Mouse (Mus musculus) heart, postnatal 0 days (tissue): ENCODE measurements around the gene Tmem262. TPM values are rescaled to one million over a fixed set of nuclear protein-coding genes. Genes with fewer than 3 reads are reported as not detected.

Experiments
- ATAC-seq: fragments of 200-750 bp; cut with Nextera tagmentation; 2 replicates; pipeline ENCODE4 v1.8.0; 2017; ENCODE audit warnings: low read depth, moderate number of reproducible peaks, moderate library complexity; ENCODE audit not compliant: insufficient read depth
- DNase-seq: peaks from one replicate; pipeline ENCODE4 v3.0.0-alpha.2; 2016; ENCODE audit warnings: low spot score
- H3K27ac ChIP-seq: fragments of 300-500 bp; sonication (generic); 2 replicates; pipeline ENCODE4 v1.5.1; 2014; ENCODE audit warnings: low read depth, mild to moderate bottlenecking
- H3K27me3 ChIP-seq: fragments of 300-500 bp; sonication (generic); 2 replicates; pipeline ENCODE4 v1.6.1; 2014; ENCODE audit warnings: low read length, mixed read lengths; ENCODE audit not compliant: control insufficient read depth, insufficient read depth
- H3K36me3 ChIP-seq: fragments of 300-500 bp; sonication (generic); replicated peaks from 2 replicates; pipeline ENCODE4 v1.6.1; 2014; ENCODE audit warnings: low read length, mixed read lengths; ENCODE audit not compliant: control insufficient read depth, insufficient read depth
- H3K4me1 ChIP-seq: fragments of 300-500 bp; sonication (generic); 2 replicates; pipeline ENCODE4 v1.6.1; 2014; ENCODE audit warnings: antibody characterized with exemption; ENCODE audit not compliant: control insufficient read depth, insufficient read depth
- H3K4me2 ChIP-seq: fragments of 300-500 bp; sonication (generic); 2 replicates; pipeline ENCODE4 v1.6.1; 2014; ENCODE audit warnings: low read depth, mild to moderate bottlenecking, low read length, moderate library complexity
- H3K4me3 ChIP-seq: fragments of 300-500 bp; sonication (generic); 2 replicates; pipeline ENCODE4 v1.5.1; 2014; ENCODE audit warnings: low read depth, low read length
- H3K9ac ChIP-seq: fragments of 300-500 bp; sonication (generic); replicated peaks from 2 replicates; pipeline ENCODE4 v1.6.1; 2014; ENCODE audit warnings: low read depth, low read length, mixed read lengths
- H3K9me3 ChIP-seq: fragments of 300-500 bp; sonication (generic); replicated peaks from 2 replicates; pipeline ENCODE4 v1.6.1; 2016; ENCODE audit warnings: low read length; ENCODE audit not compliant: control insufficient read depth
- CTCF ChIP-seq: IDR thresholded peaks from 2 replicates; pipeline ENCODE4 v1.5.1; 2016; ENCODE audit warnings: antibody characterized with exemption, control low read depth, low read depth
- EP300 ChIP-seq: IDR thresholded peaks from 2 replicates; pipeline ENCODE4 v1.6.1; 2016; ENCODE audit warnings: antibody characterized with exemption, low read depth
- WGBS: fragments of 180-500 bp; shearing (Covaris S2); extraction: QIAGEN DNeasy Blood & Tissue Kit; methylation state at CpG from one replicate; pipeline ENCODE4 v1.1.7; 2014; 5-methylcytosine and 5-hydroxymethylcytosine counted together
- polyA plus RNA-seq: library from polyadenylated mRNA; unstranded; fragments of >200 nt; fragmentation: Nextera tagmentation; extraction: Ambion mirVana; gene quantifications from 2 replicates; pipeline ENCODE4 v1.2.1, GENCODE M21; 2015
- total RNA-seq: library from RNA; depleted of rRNA; stranded (reverse); fragments of >200 nt; gene quantifications from 2 replicates; pipeline ENCODE4 v1.2.3, GENCODE M21; 2014; ENCODE audit warnings: low replicate concordance

Gene Tmem262
- total and polyA plus RNA-seq, 2 experiments from 2014 or later, result not detected

DNA sequence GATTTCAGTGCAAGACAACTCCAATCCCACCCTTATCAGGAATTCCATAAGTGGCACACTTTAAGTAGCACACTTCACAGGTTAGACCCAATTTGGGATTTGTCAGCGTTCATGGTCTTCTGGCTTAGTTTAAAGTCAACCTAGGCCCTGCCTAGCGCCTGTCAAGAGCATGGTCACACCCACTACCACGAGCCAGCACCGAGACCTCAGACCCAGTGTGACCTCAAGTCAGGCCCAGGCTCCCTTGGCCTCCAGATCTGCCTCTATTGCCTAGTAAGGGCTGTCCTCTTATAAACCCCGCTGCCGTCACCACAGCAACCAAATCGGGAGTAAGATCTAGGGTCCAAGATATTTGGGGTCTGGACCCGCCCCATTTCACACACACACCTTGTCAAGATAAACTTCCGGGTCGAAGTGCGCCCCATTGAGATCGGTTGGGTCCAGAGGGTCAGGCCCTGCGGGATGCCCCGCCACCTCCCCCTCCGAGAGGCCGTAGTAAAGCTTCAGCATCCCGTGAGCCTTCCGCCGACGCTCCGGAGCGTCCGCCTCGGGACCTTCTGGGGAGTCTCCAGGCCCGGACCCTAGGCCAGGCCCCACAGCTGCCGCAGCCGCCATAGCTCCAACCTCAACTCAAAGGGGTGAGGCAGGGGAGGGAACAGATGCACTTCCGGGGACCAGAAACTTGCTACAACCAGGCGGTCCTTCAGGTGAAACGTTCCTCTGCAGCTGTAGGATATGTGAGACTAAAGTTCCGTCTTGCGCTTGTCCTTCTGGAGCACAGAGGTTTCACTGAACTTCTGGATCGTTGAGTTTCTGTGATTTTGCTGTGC lies 3.1 kb upstream of the Tmem262 start, which contains the start of gene Vps51:
Gene Vps51 (minus strand): TSS at position 668 of the 830 bp plus-strand sequence.
- peak within 1 kb of the TSS; percentile 86 for H3K27ac ChIP-seq
- WGBS, result 1% methylated on average over 33 of the region's 33 CpGs
- ATAC-seq (peak; percentile 90), DNase-seq (peak; percentile 91)
- no peaks in the 10 kb centered on the region for H3K9me3 ChIP-seq
- H3K4me3 ChIP-seq, result peak within 1 kb of the TSS; percentile 98
- no peaks in the 10 kb centered on the region for H3K27me3 ChIP-seq
- peaks cover 11% of the 10 kb centered on the region for H3K4me1 ChIP-seq
- peaks cover 39% of the 10 kb centered on the region for H3K36me3 ChIP-seq
- peak within 1 kb of the TSS; percentile 98 for H3K4me2 ChIP-seq
- peak within 1 kb of the TSS; percentile 76 for H3K9ac ChIP-seq
- TF ChIP-seq CTCF (no peak), EP300 (peak; percentile 40; the same call in 1 of the 2 replicates)

DNA sequence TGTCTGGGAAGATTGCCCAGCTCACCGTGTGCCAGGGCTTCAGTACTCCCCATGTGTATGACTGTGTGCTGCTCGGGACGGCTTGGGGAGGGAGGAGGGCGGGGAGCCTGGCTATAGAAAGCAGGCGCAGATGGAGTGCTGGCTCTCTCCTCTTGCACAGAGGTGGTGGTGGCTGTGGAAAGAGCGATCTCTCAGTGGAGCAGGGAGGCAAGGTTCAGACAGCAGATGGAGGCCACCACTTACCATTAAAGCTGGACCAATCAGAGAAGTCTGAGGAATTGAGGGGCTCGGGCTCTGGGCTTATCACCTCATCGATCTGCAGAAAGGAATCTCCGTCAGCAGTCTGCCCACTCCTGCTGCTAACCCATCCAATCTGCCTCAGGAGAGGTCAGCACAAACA lies 2.3 kb downstream of the Tmem262 start, which contains the start of gene Gm28374:
Gene Gm28374 (minus strand): TSS at position 101 of the 400 bp plus-strand sequence.
- Histone ChIP-seq H3K27me3 (no peaks in the 10 kb centered on the region), H3K27ac (no peak within 1 kb of the TSS), H3K9ac (no peak within 1 kb of the TSS), H3K4me1 (peaks cover 17% of the 10 kb centered on the region), H3K36me3 (peaks cover 28% of the 10 kb centered on the region), H3K9me3 (no peaks in the 10 kb centered on the region), H3K4me3 (no peak within 1 kb of the TSS), H3K4me2 (no peak within 1 kb of the TSS)
- TF ChIP-seq CTCF, result no peak
- TF ChIP-seq EP300, result no peak
- no peak for DNase-seq
- ATAC-seq, result no peak
- 86% methylated on average over 9 of the region's 9 CpGs for WGBS

DNA sequence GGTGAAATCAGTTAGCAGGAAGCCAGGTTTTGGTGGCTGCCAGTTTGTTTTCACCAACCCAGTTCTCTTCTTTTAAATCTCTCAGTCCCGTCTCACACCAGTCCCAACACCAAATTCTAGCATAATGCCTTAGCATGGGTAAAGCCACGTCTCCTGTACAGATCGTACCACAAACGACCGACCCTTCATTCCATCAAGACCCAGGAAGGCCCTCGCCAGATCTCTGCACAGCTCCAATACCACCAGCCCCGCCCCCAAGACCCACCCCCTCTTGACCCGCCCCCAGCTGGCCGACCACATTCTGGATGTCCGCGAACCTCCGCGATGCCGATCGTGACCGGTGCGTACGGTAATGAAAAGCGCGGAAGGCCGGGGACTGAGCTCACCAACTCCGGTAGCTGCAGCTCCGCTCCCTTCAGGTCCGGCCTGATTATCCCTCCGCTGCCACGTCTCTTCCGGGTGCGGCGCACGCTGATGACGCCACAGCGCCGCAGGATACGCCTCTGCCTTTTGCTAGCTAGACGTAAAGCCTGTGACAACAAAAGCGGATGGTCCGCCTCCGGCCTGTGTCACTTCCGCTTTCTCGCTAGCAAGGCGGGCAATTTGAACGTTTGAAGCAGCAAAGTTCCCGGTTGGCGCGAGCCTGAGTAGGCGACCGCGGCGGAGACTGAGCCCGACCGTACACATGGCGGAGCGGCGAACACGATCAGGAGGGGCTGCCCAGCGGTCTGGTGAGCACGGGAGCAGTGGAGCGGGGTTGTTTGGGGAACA lies 4.8 kb downstream of the Tmem262 start, which contains the start of the genes Zfpl1 and Cdca5:
Gene Zfpl1 (minus strand): TSS at position 479 of the 771 bp plus-strand sequence.
Gene Cdca5 (plus strand): TSS at position 506 of the 771 bp plus-strand sequence.
- peak within 1 kb of the TSS; percentile 73 for H3K9ac ChIP-seq
- DNase-seq, result peak; percentile 96
- H3K36me3 ChIP-seq, result peaks cover 38% of the 10 kb centered on the region
- no peaks in the 10 kb centered on the region for H3K9me3 ChIP-seq
- TF ChIP-seq CTCF (no peak), EP300 (0 out of 2 replicates have a peak, but pooled peaks have one; percentile 56)
- H3K27me3 ChIP-seq, result no peaks in the 10 kb centered on the region
- under 1% methylated on average over 58 of the region's 58 CpGs for WGBS
- peak; percentile 92 for ATAC-seq
- peak within 1 kb of the TSS; percentile 87 for H3K4me2 ChIP-seq
- H3K4me3 ChIP-seq, result peak within 1 kb of the TSS; percentile 72
- peak within 1 kb of the TSS; percentile 60 for H3K27ac ChIP-seq
- peaks cover 13% of the 10 kb centered on the region for H3K4me1 ChIP-seq

DNA sequence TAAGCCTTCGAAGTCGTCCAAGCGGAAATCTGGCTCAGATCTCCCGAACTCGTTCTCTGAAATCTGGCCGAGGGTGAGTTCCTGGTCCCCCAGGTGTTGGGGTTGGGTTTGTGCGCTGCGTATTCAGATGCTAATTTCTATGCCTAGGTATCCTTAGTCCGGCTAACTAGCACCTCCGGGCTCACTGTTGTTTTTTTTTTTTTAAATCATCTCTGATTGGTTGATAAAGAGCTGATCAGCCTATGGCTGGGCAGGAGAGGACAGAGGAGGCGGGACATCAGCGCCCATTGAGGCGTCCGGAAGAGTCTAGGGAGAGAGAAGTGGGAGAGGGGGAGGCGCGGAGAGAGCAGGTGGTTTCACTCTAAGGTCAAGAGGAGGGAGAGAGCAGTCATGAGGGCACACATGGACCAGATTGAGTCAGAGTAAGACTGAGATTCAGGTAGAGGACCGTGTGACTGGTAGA lies 5.6 kb downstream of the Tmem262 start:
- no peaks in the 10 kb centered on the region for H3K27me3 ChIP-seq
- peaks cover 38% of the 10 kb centered on the region for H3K36me3 ChIP-seq
- peaks cover 13% of the 10 kb centered on the region for H3K4me1 ChIP-seq
- H3K27ac ChIP-seq, result peak overlapping the region; percentile 52; the same call in 1 of the 2 replicates
- TF ChIP-seq CTCF (no peak), EP300 (no peak)
- H3K4me2 ChIP-seq, result peak overlapping the region; percentile 87
- H3K9me3 ChIP-seq, result no peaks in the 10 kb centered on the region
- peak overlapping the region; percentile 44 for H3K9ac ChIP-seq
- peak overlapping the region; percentile 72 for H3K4me3 ChIP-seq
- 0% methylated on average over 17 of the region's 17 CpGs for WGBS
- ATAC-seq, result peak; percentile 59
- DNase-seq, result peak; percentile 50

DNA sequence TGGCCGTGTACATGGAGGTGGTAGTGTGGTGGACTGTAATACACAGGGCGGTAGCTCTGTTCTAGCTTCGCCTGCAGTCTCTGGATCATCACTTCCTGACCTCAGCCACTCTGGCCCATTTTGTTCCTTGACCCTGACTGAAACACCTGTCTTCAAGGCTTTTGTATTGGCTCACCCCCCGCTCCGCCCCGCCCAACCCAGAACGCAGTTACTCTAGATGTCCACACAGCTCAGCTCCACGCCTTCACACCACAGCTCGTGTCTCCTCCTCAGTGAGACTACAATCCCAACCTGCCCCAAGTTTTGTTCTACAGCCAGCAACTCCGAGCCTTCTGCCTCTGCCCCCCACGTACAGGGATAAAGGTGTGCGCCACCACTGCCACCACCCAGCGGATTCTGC lies 9.0 kb downstream of the Tmem262 start:
- Histone ChIP-seq H3K27me3 (no peaks in the 10 kb centered on the region), H3K9ac (no peak overlapping the region), H3K4me1 (peaks cover 11% of the 10 kb centered on the region), H3K4me2 (no peak overlapping the region), H3K27ac (no peak overlapping the region), H3K36me3 (peaks cover 41% of the 10 kb centered on the region), H3K9me3 (no peaks in the 10 kb centered on the region), H3K4me3 (no peak overlapping the region)
- TF ChIP-seq CTCF, result no peak
- no peak for TF ChIP-seq EP300
- no peak for ATAC-seq
- WGBS, result 89% methylated on average over 13 of the region's 13 CpGs
- DNase-seq, result no peak
